Mouse (Mus musculus): Measurements from ENCODE around the gene Chit1. TPM values are rescaled to one million over a fixed set of nuclear protein-coding genes. Genes with fewer than 3 reads are reported as not detected.

Gene Chit1
- polyA plus RNA-seq, 1 experiment from 2014 or later: 0.42 TPM

DNA sequence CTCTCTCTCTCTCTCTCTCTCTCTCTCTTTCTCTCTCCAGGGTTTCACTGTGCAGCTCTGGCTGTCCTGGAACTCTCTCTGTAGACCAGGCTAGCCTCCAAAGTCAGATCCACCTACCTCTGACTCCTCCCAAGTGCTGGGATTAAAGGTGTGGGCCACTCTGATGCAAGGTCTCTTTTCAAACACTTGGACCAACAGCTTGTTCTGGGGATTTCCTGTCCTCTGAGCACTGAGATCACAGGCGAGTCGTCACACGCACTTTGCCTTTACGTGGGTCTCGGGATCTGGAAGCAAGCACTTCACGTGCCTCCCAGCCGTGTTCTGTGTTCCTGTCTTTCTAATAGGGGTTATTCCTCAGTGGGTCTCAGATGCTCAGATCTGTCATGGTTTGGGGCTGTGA, 3.0 kb downstream of the Chit1 start:
- 72% methylated on average over 7 of the region's 7 CpGs for WGBS

DNA sequence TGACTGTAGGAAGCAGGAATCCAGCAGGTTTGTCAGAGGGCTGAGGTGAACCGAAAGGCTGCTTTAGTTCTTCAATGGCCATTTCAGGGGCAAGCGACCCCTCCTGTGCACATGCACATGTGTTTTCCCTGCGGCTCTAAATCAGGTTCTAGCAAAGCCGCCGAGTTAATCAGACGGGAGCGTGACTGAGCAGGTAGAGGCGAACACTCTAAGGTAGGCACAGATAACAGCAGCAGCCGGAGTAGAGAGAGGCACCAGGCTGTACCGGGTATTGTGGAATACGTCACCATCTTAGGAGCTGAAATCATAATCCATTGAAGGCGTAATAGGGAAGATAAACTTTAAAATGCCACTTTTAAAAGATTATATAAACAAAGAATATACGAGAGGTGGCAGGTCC, 3.7 kb downstream of the Chit1 start:
- no peaks in the 10 kb centered on the region for H3K36me3 ChIP-seq
- H3K27ac ChIP-seq: no peak overlapping the region
- no peak overlapping the region for H3K4me2 ChIP-seq
- ATAC-seq (replicated peaks; ENCODE audit: insufficient number of reproducible peaks, insufficient read depth, low FRiP score, low read depth): no peak
- H3K9me3 ChIP-seq (replicated peaks): no peaks in the 10 kb centered on the region
- no peaks in the 10 kb centered on the region for H3K4me1 ChIP-seq (replicated peaks)
- no peak overlapping the region for H3K4me3 ChIP-seq
- H3K27me3 ChIP-seq: peaks cover 3% of the 10 kb centered on the region; the same call in 1 of the 2 replicates
- H3K9ac ChIP-seq: no peak overlapping the region
- 69% methylated on average over 13 of the region's 13 CpGs for WGBS

More for the DNA sequence above, 3.0 kb downstream of the Chit1 start:
- H3K4me1 ChIP-seq (replicated peaks): no peaks in the 10 kb centered on the region
- H3K4me3 ChIP-seq: no peak overlapping the region
- no peak overlapping the region for H3K9ac ChIP-seq
- H3K9me3 ChIP-seq (replicated peaks): no peaks in the 10 kb centered on the region
- H3K27ac ChIP-seq: no peak overlapping the region
- peaks cover 3% of the 10 kb centered on the region; the same call in 1 of the 2 replicates for H3K27me3 ChIP-seq
- no peaks in the 10 kb centered on the region for H3K36me3 ChIP-seq
- ATAC-seq (replicated peaks; ENCODE audit: insufficient number of reproducible peaks, insufficient read depth, low FRiP score, low read depth): no peak
- no peak overlapping the region for H3K4me2 ChIP-seq

DNA sequence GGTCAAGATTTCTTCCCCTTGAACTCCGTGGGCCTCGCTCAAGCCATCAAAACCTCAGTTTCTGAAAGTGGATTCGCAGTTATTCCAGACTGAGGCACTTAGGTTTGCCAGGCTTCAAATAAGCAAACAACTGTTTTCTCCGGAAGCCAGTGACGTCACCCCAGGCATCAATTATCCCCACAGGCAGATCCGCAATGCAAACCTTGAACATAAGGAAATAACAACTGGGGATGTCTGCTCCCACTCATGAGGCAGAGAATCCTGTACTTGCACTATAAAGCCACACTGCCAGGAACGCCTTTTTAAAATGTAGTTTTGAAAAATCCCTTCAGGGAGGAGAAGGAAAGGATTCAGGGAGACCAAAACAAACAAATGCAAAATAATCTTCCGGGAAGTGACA, 4.4 kb downstream of the Chit1 start:
- Histone ChIP-seq H3K27ac (no peak overlapping the region), H3K27me3 (peaks cover 3% of the 10 kb centered on the region; the same call in 1 of the 2 replicates), H3K36me3 (no peaks in the 10 kb centered on the region), H3K4me2 (no peak overlapping the region), H3K4me3 (no peak overlapping the region), H3K9me3 (replicated peaks) (no peaks in the 10 kb centered on the region), H3K4me1 (replicated peaks) (no peaks in the 10 kb centered on the region), H3K9ac (no peak overlapping the region)
- no peak for ATAC-seq (replicated peaks; ENCODE audit: insufficient number of reproducible peaks, insufficient read depth, low FRiP score, low read depth)
- 69% methylated on average over 8 of the region's 8 CpGs for WGBS

DNA sequence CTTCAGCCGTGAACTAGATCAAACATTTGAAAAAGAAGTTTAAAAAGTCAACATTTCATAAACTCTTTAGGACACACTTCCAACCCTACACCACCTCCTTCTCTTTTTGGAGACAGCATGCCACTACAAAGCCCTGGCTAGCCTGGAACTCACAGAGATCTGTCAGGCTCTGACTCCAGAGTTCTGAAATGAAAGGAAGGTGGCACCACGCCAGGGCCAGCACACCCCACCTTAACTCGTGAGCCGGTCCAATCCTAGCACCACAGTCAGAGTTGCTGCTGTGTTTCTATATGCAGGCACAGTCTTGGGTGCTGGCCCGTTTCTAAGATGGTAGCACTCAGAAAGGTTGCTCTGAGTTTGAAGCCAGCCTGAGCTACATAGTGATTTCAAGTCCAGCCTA, 6.1 kb downstream of the Chit1 start:
- ATAC-seq (replicated peaks; ENCODE audit: insufficient number of reproducible peaks, insufficient read depth, low FRiP score, low read depth): no peak
- Histone ChIP-seq H3K4me2 (no peak overlapping the region), H3K9ac (no peak overlapping the region), H3K27me3 (peaks cover 3% of the 10 kb centered on the region; the same call in 1 of the 2 replicates), H3K36me3 (no peaks in the 10 kb centered on the region), H3K4me3 (no peak overlapping the region), H3K4me1 (replicated peaks) (no peaks in the 10 kb centered on the region), H3K9me3 (replicated peaks) (no peaks in the 10 kb centered on the region), H3K27ac (no peak overlapping the region)
- 53% methylated on average over 5 of the region's 5 CpGs for WGBS

DNA sequence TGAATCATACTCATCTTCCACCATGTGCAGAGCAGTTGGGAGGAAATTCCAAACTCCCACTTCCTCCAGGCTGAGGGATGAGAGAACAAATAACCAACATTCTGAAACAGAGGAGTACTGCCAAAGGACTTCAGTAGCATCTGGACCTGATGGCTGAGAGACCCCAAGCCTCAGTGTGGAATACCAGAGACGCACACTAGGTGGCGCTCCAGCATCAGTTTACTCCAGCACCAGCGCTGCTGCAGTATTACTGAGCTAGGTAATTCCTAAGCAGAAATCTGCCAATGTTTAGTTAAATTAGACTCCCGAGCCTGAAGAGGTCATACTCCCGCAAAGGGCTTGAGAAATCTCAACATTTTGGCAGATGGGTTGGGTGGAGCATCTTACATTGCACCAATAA, 9.1 kb downstream of the Chit1 start:
- ATAC-seq (replicated peaks; ENCODE audit: insufficient number of reproducible peaks, insufficient read depth, low FRiP score, low read depth): no peak
- 5% methylated on average over 5 of the region's 5 CpGs for WGBS

DNA sequence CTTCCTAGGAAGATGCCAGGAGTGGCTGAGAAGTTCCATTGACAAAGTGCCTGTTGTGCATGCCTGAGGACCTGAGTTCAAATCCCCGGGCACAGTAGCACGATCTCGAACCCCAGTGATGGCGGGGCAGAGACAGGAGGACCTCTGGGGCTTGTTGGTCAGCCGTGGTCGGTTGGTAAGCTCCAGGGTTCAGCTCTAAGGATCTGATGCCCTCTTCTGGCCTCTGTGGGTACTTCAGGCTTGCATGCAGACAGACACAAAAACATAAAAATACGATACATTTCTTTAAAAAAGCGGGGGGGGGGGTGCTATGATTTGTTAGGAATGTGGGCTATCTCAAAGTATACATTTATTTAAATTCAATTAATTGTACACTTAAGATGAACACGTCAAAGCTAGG, 11.2 kb downstream of the Chit1 start:
- 53% methylated on average over 9 of the region's 9 CpGs for WGBS

More for the DNA sequence above, 9.1 kb downstream of the Chit1 start:
- Histone ChIP-seq H3K9me3 (replicated peaks) (no peaks in the 10 kb centered on the region), H3K27me3 (peaks cover 1% of the 10 kb centered on the region; the same call in 1 of the 2 replicates), H3K4me1 (replicated peaks) (no peaks in the 10 kb centered on the region), H3K27ac (no peak overlapping the region), H3K9ac (no peak overlapping the region), H3K36me3 (no peaks in the 10 kb centered on the region), H3K4me2 (no peak overlapping the region), H3K4me3 (no peak overlapping the region)

DNA sequence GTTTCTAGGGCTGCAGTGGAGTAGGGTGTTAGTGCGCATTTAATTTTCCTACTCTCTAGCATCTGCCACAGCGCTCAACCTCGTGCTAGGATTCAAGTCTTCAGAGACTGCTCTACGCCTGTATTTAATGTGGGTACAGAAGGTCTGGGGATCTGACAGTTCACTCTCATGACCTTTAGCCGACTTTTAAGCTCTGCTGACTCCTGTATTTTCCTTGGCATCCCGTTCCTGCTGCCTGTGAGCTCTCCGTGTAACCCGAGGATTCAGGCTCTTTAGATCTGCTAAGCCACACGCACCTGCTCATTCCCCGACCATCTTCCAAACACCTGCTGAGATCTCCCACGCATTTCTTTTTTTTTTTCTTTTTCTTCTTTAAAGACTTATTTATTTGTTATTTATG, 22.3 kb downstream of the Chit1 start:
- no peak overlapping the region for H3K27ac ChIP-seq
- H3K27me3 ChIP-seq: no peaks in the 10 kb centered on the region
- WGBS: 59% methylated on average over 11 of the region's 11 CpGs
- no peaks in the 10 kb centered on the region for H3K9me3 ChIP-seq (replicated peaks)
- no peak overlapping the region for H3K9ac ChIP-seq
- no peak overlapping the region for H3K4me2 ChIP-seq
- H3K4me3 ChIP-seq: no peak overlapping the region
- no peaks in the 10 kb centered on the region for H3K36me3 ChIP-seq
- H3K4me1 ChIP-seq (replicated peaks): no peaks in the 10 kb centered on the region
- ATAC-seq (replicated peaks; ENCODE audit: insufficient number of reproducible peaks, insufficient read depth, low FRiP score, low read depth): no peak

More for the DNA sequence above, 11.2 kb downstream of the Chit1 start:
- ATAC-seq (replicated peaks; ENCODE audit: insufficient number of reproducible peaks, insufficient read depth, low FRiP score, low read depth): no peak
- no peaks in the 10 kb centered on the region for H3K36me3 ChIP-seq
- H3K4me1 ChIP-seq (replicated peaks): no peaks in the 10 kb centered on the region
- no peaks in the 10 kb centered on the region for H3K9me3 ChIP-seq (replicated peaks)
- H3K27me3 ChIP-seq: no peaks in the 10 kb centered on the region
- no peak overlapping the region for H3K4me3 ChIP-seq
- H3K4me2 ChIP-seq: no peak overlapping the region
- no peak overlapping the region for H3K9ac ChIP-seq
- H3K27ac ChIP-seq: no peak overlapping the region

DNA sequence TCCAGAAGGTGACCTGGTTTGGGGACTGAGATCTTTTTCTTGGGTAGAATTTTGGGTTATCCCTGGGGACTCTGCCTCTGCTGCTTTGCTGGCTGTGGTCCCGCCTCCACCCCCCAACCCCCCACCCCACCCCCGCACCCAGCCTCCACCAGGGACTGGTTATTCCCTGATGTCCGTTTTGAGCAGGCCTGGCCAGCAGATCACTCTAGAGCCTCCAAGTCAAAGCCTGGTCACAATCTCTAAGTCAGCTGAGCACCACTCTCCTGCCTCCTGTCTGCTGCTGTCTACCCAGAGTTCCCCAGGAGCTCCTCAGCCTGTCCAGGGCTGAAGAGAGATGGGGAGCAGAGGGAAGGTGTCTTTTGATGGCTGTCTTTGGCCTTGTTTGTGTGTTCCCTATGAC, 25.3 kb downstream of the Chit1 start:
- H3K27me3 ChIP-seq: no peaks in the 10 kb centered on the region
- WGBS: 46% methylated on average over 3 of the region's 3 CpGs
- no peaks in the 10 kb centered on the region for H3K4me1 ChIP-seq (replicated peaks)
- no peak overlapping the region for H3K4me2 ChIP-seq
- H3K4me3 ChIP-seq: no peak overlapping the region
- no peak for ATAC-seq (replicated peaks; ENCODE audit: insufficient number of reproducible peaks, insufficient read depth, low FRiP score, low read depth)
- H3K36me3 ChIP-seq: no peaks in the 10 kb centered on the region
- no peak overlapping the region for H3K9ac ChIP-seq
- no peaks in the 10 kb centered on the region for H3K9me3 ChIP-seq (replicated peaks)
- no peak overlapping the region for H3K27ac ChIP-seq

DNA sequence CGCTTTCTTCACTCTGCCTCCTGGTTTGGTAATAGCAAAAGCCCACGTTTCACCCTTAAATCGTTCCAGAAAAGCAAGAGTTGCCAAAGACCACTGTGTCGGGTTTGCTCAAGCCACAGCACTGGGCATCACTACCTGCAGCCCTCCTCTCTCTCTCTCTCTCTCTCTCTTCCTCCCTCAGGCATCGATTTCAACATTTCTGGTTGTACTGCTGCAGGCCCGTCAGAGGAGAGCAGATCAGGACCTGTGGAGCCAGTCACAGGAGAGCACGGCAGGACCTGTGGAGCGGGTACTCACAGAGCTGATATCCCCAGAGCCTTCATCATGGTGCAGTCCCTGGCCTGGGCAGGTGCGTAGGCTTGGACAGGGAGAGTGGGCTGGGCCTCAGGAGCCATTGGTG, 27.4 kb downstream of the Chit1 start:
- Histone ChIP-seq H3K27ac (no peak overlapping the region), H3K9ac (no peak overlapping the region), H3K36me3 (no peaks in the 10 kb centered on the region), H3K27me3 (peaks cover 3% of the 10 kb centered on the region; the same call in 1 of the 2 replicates), H3K9me3 (replicated peaks) (no peaks in the 10 kb centered on the region), H3K4me3 (no peak overlapping the region), H3K4me1 (replicated peaks) (no peaks in the 10 kb centered on the region), H3K4me2 (no peak overlapping the region)
- no peak for ATAC-seq (replicated peaks; ENCODE audit: insufficient number of reproducible peaks, insufficient read depth, low FRiP score, low read depth)
- WGBS: 77% methylated on average over 9 of the region's 9 CpGs

DNA sequence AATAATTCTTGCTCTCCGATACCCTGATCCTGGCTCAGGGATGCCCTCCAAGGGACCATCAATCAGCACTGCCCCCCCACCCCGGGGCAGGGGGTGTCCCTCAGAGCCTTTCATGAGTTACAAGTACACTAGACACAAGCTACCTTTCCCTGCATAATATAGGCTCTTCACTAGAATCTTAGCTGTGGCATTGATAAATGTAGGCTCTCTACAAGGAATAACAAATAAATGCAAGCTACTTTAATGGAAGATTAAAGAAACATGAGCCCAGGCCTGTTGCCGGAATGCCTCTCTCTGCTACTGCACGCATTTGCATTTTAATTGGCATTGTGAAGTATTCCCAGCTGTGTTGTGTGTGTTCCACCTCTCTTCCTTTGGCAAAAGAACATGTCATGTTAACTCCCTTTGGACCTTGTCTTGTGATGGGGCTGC, 31.3 kb downstream of the Chit1 start:
- Histone ChIP-seq H3K4me1 (replicated peaks) (no peaks in the 10 kb centered on the region), H3K9me3 (replicated peaks) (no peaks in the 10 kb centered on the region), H3K4me3 (no peak overlapping the region), H3K4me2 (no peak overlapping the region), H3K27me3 (peaks cover 7% of the 10 kb centered on the region; the same call in 1 of the 2 replicates), H3K9ac (no peak overlapping the region), H3K27ac (no peak overlapping the region), H3K36me3 (no peaks in the 10 kb centered on the region)
- ATAC-seq (replicated peaks; ENCODE audit: insufficient number of reproducible peaks, insufficient read depth, low FRiP score, low read depth): no peak
- WGBS: 77% methylated on average over 4 of the region's 4 CpGs

DNA sequence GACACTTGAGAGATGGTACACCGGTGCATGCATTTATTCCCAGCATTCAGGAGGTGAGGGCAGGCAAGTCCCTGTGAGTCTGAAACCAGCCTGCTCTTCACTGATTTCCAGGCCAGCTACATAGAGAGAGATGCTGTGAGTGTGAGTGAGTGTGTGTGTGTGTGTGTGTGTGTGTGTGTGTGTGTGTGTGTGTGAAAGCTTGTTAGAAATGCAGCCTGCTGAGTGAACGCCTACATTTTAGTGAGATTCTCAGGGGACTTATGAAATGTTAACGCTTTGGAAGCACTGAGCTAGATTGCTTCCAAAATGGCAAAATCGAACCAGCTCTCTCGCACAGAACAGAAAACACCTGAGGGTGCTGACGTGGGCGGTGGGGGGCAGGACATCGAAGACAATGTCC, 35.0 kb downstream of the Chit1 start:
- Histone ChIP-seq H3K27ac (no peak overlapping the region), H3K4me1 (replicated peaks) (0 out of 2 replicates have a peak, but pooled peaks cover 5% of the 10 kb centered on the region), H3K4me3 (no peak overlapping the region), H3K36me3 (no peaks in the 10 kb centered on the region), H3K9ac (no peak overlapping the region), H3K4me2 (no peak overlapping the region), H3K27me3 (peaks cover 7% of the 10 kb centered on the region; the same call in 1 of the 2 replicates), H3K9me3 (replicated peaks) (no peaks in the 10 kb centered on the region)
- 75% methylated on average over 8 of the region's 8 CpGs for WGBS
- no peak for ATAC-seq (replicated peaks; ENCODE audit: insufficient number of reproducible peaks, insufficient read depth, low FRiP score, low read depth)

DNA sequence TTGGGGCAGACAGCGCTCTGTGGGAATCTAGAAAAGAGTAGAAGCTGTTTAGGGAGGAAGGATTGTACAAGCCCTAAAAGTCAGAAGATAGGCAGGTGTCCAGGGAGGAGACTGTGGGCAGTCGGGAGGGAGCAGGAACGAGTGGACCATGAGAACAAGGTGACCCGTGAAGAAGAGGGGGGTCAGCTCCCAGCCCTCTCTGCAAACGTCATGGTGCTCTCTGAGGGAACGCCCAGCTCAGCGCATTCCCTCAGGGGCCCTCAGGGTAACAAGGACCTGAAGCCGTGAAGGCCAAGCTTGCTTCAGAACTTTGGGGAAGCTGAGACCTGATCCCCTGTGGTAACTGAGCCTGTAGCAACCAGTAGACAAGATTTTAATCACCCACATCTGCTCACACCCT, 39.0 kb downstream of the Chit1 start:
- no peaks in the 10 kb centered on the region for H3K36me3 ChIP-seq
- H3K9me3 ChIP-seq (replicated peaks): no peaks in the 10 kb centered on the region
- 0 out of 2 replicates have a peak, but pooled peaks cover 1% of the 10 kb centered on the region for H3K27me3 ChIP-seq
- H3K9ac ChIP-seq: no peak overlapping the region
- no peak overlapping the region for H3K4me3 ChIP-seq
- WGBS: 45% methylated on average over 8 of the region's 8 CpGs
- no peak for ATAC-seq (replicated peaks; ENCODE audit: insufficient number of reproducible peaks, insufficient read depth, low FRiP score, low read depth)
- peaks cover 11% of the 10 kb centered on the region; the same call in 1 of the 2 replicates for H3K4me1 ChIP-seq (replicated peaks)
- H3K27ac ChIP-seq: no peak overlapping the region
- no peak overlapping the region for H3K4me2 ChIP-seq
